20 mouse cellular contexts compared by ENCODE assay signal in genomic region chr10:67017315-67017714, GRCm38 (mm10).
DNase-seq lines count a peak whose midpoint lies in the region; ATAC-seq and TF ChIP-seq lines count a peak whose summit lies in the region.
"Had no signal": no experiment of that assay in that cellular context is flagged by ENCODE, and none has a peak within 500 bp of the region (broad histone marks: within the 10 kb centered on the region; RNA-seq: fewer than 3 reads in every experiment).

No protein-coding gene starts in this region.

- no peak for ATAC-seq in heart, embryonic 11.5 days (replicated peaks; ENCODE audit: insufficient number of reproducible peaks, low FRiP score, low TSS enrichment)
- ATAC-seq in intestine, embryonic 16.5 days, result no peak
- ATAC-seq in intestine, embryonic 15.5 days, result no peak
- ATAC-seq: activated CD4-positive, CD25-positive, alpha-beta regulatory T cell, adult 4 months; CD4-positive, CD25-positive, alpha-beta regulatory T cell, adult 4 months; forebrain, embryonic 13.5 days; Patski had no signal

- H3K4me3 ChIP-seq in heart, embryonic 11.5 days (ENCODE audit: low read depth, low read length), result no peak overlapping the region
- no peak overlapping the region for H3K4me3 ChIP-seq in intestine, embryonic 16.5 days (ENCODE audit: low read length)
- H3K4me3 ChIP-seq in intestine, embryonic 15.5 days (replicated peaks), result no peak overlapping the region
- no peak overlapping the region for H3K4me3 ChIP-seq in C2C12 (ENCODE audit: insufficient read depth, poor library complexity, severe bottlenecking)
- no peak overlapping the region for H3K4me3 ChIP-seq in ES-Bruce4 (ENCODE audit: low read depth, low read length)
- H3K4me3 ChIP-seq: embryonic facial prominence, embryonic 13.5 days; forebrain, embryonic 13.5 days; gastrocnemius, adult 2 months; hindbrain, embryonic 10.5 days had no signal

- no peaks in the 10 kb centered on the region for H3K27me3 ChIP-seq in heart, embryonic 11.5 days (ENCODE audit: control insufficient read depth, insufficient read depth, low read length)
- no peaks in the 10 kb centered on the region for H3K27me3 ChIP-seq in intestine, embryonic 16.5 days (replicated peaks; ENCODE audit: control insufficient read depth, insufficient read depth, low read length)
- H3K27me3 ChIP-seq in intestine, embryonic 15.5 days (replicated peaks), result no peaks in the 10 kb centered on the region
- H3K27me3 ChIP-seq in C2C12 (ENCODE audit: control insufficient read depth, insufficient read depth, insufficient read length) (no peaks in the 10 kb centered on the region), ES-Bruce4 (ENCODE audit: control insufficient read depth, insufficient read depth, low read length, poor library complexity, severe bottlenecking) (no peaks in the 10 kb centered on the region)
- H3K27me3 ChIP-seq: embryonic facial prominence, embryonic 13.5 days; forebrain, embryonic 13.5 days; Patski had no signal

- no peaks in the 10 kb centered on the region for H3K79me2 ChIP-seq in C2C12 (ENCODE audit: control insufficient read depth, insufficient read depth)

- TF ChIP-seq EP300 in ES-Bruce4 (IDR thresholded peaks at IDR 0.05; ENCODE audit: insufficient read depth, low read depth, low read length), result no peak

- no peak overlapping the region for H3K4me2 ChIP-seq in heart, embryonic 11.5 days
- H3K4me2 ChIP-seq in intestine, embryonic 16.5 days (ENCODE audit: low read depth, low read length), result no peak overlapping the region
- H3K4me2 ChIP-seq in intestine, embryonic 15.5 days (replicated peaks), result no peak overlapping the region
- H3K4me2 ChIP-seq: embryonic facial prominence, embryonic 13.5 days; forebrain, embryonic 13.5 days; hindbrain, embryonic 14.5 days had no signal

- peak overlapping the region; percentile 16 for H3ac ChIP-seq in C2C12 (ENCODE audit: control insufficient read depth, insufficient read length, low read depth)

- no peak for TF ChIP-seq POLR2A in ES-Bruce4 (IDR thresholded peaks at IDR 0.05; ENCODE audit: insufficient read depth, low read length)

- WGBS in heart, embryonic 11.5 days (ENCODE audit: insufficient replicate concordance), result 76% methylated on average over 2 of the region's 2 CpGs
- 66% methylated on average over 2 of the region's 2 CpGs for WGBS in intestine, embryonic 16.5 days
- 64% methylated on average over 2 of the region's 2 CpGs for WGBS in intestine, embryonic 15.5 days

- peaks cover 8% of the 10 kb centered on the region for H3K4me1 ChIP-seq in heart, embryonic 11.5 days (ENCODE audit: control insufficient read depth, insufficient read depth, low read length)
- H3K4me1 ChIP-seq in intestine, embryonic 16.5 days (ENCODE audit: control insufficient read depth, insufficient read depth, low read length), result peaks cover 18% of the 10 kb centered on the region
- H3K4me1 ChIP-seq in intestine, embryonic 15.5 days (replicated peaks), result peaks cover 10% of the 10 kb centered on the region
- peaks cover 12% of the 10 kb centered on the region for H3K4me1 ChIP-seq in ES-Bruce4 (ENCODE audit: control insufficient read depth, insufficient read depth, low read length)

- H3K9ac ChIP-seq in heart, embryonic 11.5 days (ENCODE audit: low read depth, low read length), result no peak overlapping the region
- no peak overlapping the region for H3K9ac ChIP-seq in intestine, embryonic 16.5 days (ENCODE audit: low read depth, low read length)
- no peak overlapping the region for H3K9ac ChIP-seq in intestine, embryonic 15.5 days
- no peak overlapping the region for H3K9ac ChIP-seq in ES-Bruce4 (ENCODE audit: low read depth, poor library complexity, severe bottlenecking)
- H3K9ac ChIP-seq: embryonic facial prominence, embryonic 13.5 days; forebrain, embryonic 13.5 days; hindbrain, embryonic 14.5 days had no signal

- no peaks in the 10 kb centered on the region for H3K36me3 ChIP-seq in heart, embryonic 11.5 days (ENCODE audit: control insufficient read depth, insufficient read depth, low read length)
- H3K36me3 ChIP-seq in intestine, embryonic 16.5 days (ENCODE audit: control insufficient read depth, insufficient read depth, low read length), result no peaks in the 10 kb centered on the region
- peaks cover 3% of the 10 kb centered on the region for H3K36me3 ChIP-seq in intestine, embryonic 15.5 days
- H3K36me3 ChIP-seq in C2C12 (ENCODE audit: control insufficient read depth, insufficient read depth) (peaks cover 21% of the 10 kb centered on the region), ES-Bruce4 (ENCODE audit: control insufficient read depth, insufficient read depth, low read length, poor library complexity, severe bottlenecking) (peaks cover 9% of the 10 kb centered on the region; the same call in 1 of the 2 replicates)

- no peak for TF ChIP-seq CTCF in C2C12 (IDR thresholded peaks at IDR 0.05; ENCODE audit: control insufficient read depth, insufficient read depth, insufficient read length)
- no peak for TF ChIP-seq CTCF in ES-Bruce4 (IDR thresholded peaks at IDR 0.05; ENCODE audit: low read depth, low read length)

- intact Hi-C loops in heart, postnatal 36 days (cut with DNase I), result no loop called here

- no peaks in the 10 kb centered on the region for H3K79me3 ChIP-seq in C2C12 (ENCODE audit: low read depth)

- H3K27ac ChIP-seq in heart, embryonic 11.5 days (ENCODE audit: low read depth, low read length), result 0 out of 2 replicates have a peak overlapping the region, but pooled peaks have one; percentile 15
- H3K27ac ChIP-seq in intestine, embryonic 16.5 days (ENCODE audit: low read length), result peak overlapping the region; percentile 38; the same call in 1 of the 2 replicates
- H3K27ac ChIP-seq in intestine, embryonic 15.5 days, result no peak overlapping the region
- H3K27ac ChIP-seq in ES-Bruce4 (ENCODE audit: insufficient read depth, low read length), result peak overlapping the region; percentile 48; the same call in 1 of the 2 replicates
- H3K27ac ChIP-seq: embryonic facial prominence, embryonic 13.5 days; forebrain, embryonic 13.5 days; hindbrain, embryonic 10.5 days; hindbrain, embryonic 14.5 days had no signal

- no peaks in the 10 kb centered on the region for H3K9me3 ChIP-seq in heart, embryonic 11.5 days (replicated peaks; ENCODE audit: control insufficient read depth, low read length)
- no peaks in the 10 kb centered on the region for H3K9me3 ChIP-seq in intestine, embryonic 16.5 days (ENCODE audit: control insufficient read depth, low read length)
- no peaks in the 10 kb centered on the region for H3K9me3 ChIP-seq in intestine, embryonic 15.5 days
- H3K9me3 ChIP-seq in ES-Bruce4 (replicated peaks; ENCODE audit: control insufficient read depth, insufficient read depth, low read length, poor library complexity, severe bottlenecking), result no peaks in the 10 kb centered on the region
- H3K9me3 ChIP-seq: embryonic facial prominence, embryonic 13.5 days; forebrain, embryonic 13.5 days; hindbrain, embryonic 10.5 days had no signal

- DNase-seq in heart, postnatal 36 days, result no peak
- no peak for DNase-seq in thymus, postnatal 25 days
- no peak for DNase-seq in testis, postnatal 14 days (ENCODE audit: low spot score)
- DNase-seq: cerebellum, adult 18-20 months; embryo, embryonic 11 days; heart, postnatal 10 days; kidney, adult 11 months had no signal

TF ChIP-seq in C2C12, 6 proteins besides CTCF, POLR2A, EP300 and RAD21:
- no peak for TF ChIP-seq MYOD1 (IDR thresholded peaks at IDR 0.05; ENCODE audit: control insufficient read depth, insufficient read length, low read depth)
- TF ChIP-seq CEBPB (IDR thresholded peaks at IDR 0.05; ENCODE audit: low read depth), result no peak
- no peak for TF ChIP-seq FOSL1 (IDR thresholded peaks at IDR 0.05; ENCODE audit: insufficient read depth, low read length, poor library complexity, severe bottlenecking)
- TF ChIP-seq MAX (IDR thresholded peaks at IDR 0.05), result no peak
